Mouse (Mus musculus): ENCODE measurements at regions not wholly inside any gene's neighbourhood (a gene's known extent, or its start where the extent isn't known, plus 50 kb on each side); places are given as distances from the start of the nearest gene placed in this dataset.

GRCm38 (mm10) chr12:113992425-113992824, 448.7 kb downstream of the Adam6a start:
- TF ChIP-seq CTCF (IDR thresholded peaks at IDR 0.05; ENCODE audit: low read depth) (no peak), EP300 (optimal IDR thresholded peaks at IDR 0.05) (no peak)

Data from stomach, postnatal 0 days (tissue).